Mouse (Mus musculus): ENCODE measurements around the gene Tnfrsf23. TPM values are rescaled to one million over a fixed set of nuclear protein-coding genes. Genes with fewer than 3 reads are reported as not detected.
"Not testable (repeated sequence)": the region's sequence is repeated elsewhere in the genome, so short reads cannot be mapped to it uniquely, and the experiment has no call there.

Tnfrsf23 gene
- polyA plus RNA-seq, 1 experiment from 2014 or later, result 2.2 TPM

DNA sequence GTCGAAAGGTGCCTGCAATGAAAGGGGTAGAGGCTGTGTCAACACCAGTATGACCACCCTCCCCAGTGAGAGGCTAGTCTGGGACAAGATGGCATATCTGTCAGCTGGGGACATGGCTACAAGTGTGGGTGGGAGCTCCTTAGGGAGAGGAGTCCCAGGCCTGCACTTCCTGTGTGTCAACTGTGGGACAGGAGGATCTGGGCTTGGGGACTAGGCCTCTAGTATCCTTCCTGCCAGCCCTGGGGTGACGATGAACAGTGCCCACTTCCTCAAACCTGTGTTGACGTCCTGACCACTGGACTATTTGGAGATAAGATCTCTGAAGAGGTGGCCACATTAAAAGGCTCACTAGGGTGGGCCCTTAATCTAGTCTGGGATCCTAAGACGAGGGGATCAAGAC lies 4.3 kb upstream of the Tnfrsf23 start:
- no peak for TF ChIP-seq CTCF (IDR thresholded peaks at IDR 0.05; ENCODE audit: low read depth)
- no peak for DNase-seq (ENCODE audit: low spot score)
- WGBS, result 80% methylated on average over 4 of the region's 4 CpGs

DNA sequence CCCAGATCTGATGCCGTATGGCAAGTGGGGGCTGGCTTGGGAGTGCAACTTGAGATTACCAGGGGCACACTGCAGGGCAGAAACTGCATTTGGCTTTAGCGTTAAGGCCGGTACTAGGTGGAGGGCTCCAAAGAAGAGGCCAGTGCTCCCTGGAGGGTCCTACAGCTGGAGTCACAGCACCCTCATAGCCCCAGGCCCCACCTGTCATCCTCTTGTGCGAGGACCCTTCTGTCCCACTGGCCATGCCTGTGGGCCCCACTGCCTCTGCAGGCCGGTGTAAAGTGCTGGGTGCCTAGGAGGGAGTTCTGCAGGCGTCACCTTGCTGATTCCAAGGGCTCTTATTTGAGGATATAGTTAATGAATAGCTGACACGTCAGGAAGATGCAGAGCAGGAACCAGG lies 3.8 kb upstream of the Tnfrsf23 start:
- Histone ChIP-seq H3K9me3 (replicated peaks; ENCODE audit: low read length) (no peaks in the 10 kb centered on the region), H3K4me2 (ENCODE audit: low read length) (no peak overlapping the region), H3K36me3 (ENCODE audit: insufficient read depth, low read length) (peaks cover 45% of the 10 kb centered on the region), H3K4me1 (replicated peaks; ENCODE audit: insufficient read depth, low read length) (no peaks in the 10 kb centered on the region), H3K27me3 (ENCODE audit: insufficient read depth, low read length) (no peaks in the 10 kb centered on the region), H3K9ac (ENCODE audit: low read depth, low read length) (no peak overlapping the region), H3K27ac (no peak overlapping the region), H3K4me3 (replicated peaks; ENCODE audit: low read depth, low read length) (no peak overlapping the region)
- WGBS, result 73% methylated on average over 7 of the region's 7 CpGs
- no peak for TF ChIP-seq CTCF (IDR thresholded peaks at IDR 0.05; ENCODE audit: low read depth)
- no peak for ATAC-seq (replicated peaks; ENCODE audit: low FRiP score, low read depth)
- DNase-seq (ENCODE audit: low spot score), result no peak

More for the DNA sequence above, 4.3 kb upstream of the Tnfrsf23 start:
- H3K9ac ChIP-seq (ENCODE audit: low read depth, low read length), result no peak overlapping the region
- no peak overlapping the region for H3K4me2 ChIP-seq (ENCODE audit: low read length)
- no peak overlapping the region for H3K27ac ChIP-seq
- no peaks in the 10 kb centered on the region for H3K4me1 ChIP-seq (replicated peaks; ENCODE audit: insufficient read depth, low read length)
- no peak for ATAC-seq (replicated peaks; ENCODE audit: low FRiP score, low read depth)
- H3K36me3 ChIP-seq (ENCODE audit: insufficient read depth, low read length), result peaks cover 48% of the 10 kb centered on the region
- no peaks in the 10 kb centered on the region for H3K9me3 ChIP-seq (replicated peaks; ENCODE audit: low read length)
- H3K4me3 ChIP-seq (replicated peaks; ENCODE audit: low read depth, low read length), result no peak overlapping the region
- no peaks in the 10 kb centered on the region for H3K27me3 ChIP-seq (ENCODE audit: insufficient read depth, low read length)

DNA sequence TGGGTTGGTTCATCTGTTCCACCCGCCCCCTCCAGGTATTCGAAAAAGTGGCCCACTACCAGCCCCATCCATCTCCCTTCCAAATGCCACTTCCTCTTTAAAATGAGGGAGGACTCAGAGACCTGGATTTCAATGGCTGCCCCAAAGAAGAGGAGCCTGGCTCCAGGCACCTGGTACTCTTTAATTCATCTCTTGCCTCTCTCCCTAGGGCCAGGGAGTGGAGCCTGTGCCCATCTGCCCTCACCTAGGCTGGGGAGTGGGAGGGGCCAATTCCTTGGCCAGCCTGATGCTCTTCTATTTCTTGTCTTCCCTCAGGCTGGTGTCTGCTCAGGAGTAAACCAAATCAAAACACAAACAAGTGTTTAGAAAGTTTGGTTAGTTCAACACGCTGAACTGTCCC lies 1.0 kb upstream of the Tnfrsf23 start:
- not testable (repeated sequence) for H3K4me3 ChIP-seq (replicated peaks; ENCODE audit: low read depth, low read length); ATAC-seq (replicated peaks; ENCODE audit: low FRiP score, low read depth); H3K9me3 ChIP-seq (replicated peaks; ENCODE audit: low read length); H3K27me3 ChIP-seq (ENCODE audit: insufficient read depth, low read length); H3K27ac ChIP-seq; H3K4me2 ChIP-seq (ENCODE audit: low read length); DNase-seq (ENCODE audit: low spot score); H3K4me1 ChIP-seq (replicated peaks; ENCODE audit: insufficient read depth, low read length); H3K9ac ChIP-seq (ENCODE audit: low read depth, low read length)
- 71% methylated on average over 3 of the region's 3 CpGs for WGBS
- H3K36me3 ChIP-seq (ENCODE audit: insufficient read depth, low read length), result peaks cover 20% of the 10 kb centered on the region; the same call in 1 of the 2 replicates

DNA sequence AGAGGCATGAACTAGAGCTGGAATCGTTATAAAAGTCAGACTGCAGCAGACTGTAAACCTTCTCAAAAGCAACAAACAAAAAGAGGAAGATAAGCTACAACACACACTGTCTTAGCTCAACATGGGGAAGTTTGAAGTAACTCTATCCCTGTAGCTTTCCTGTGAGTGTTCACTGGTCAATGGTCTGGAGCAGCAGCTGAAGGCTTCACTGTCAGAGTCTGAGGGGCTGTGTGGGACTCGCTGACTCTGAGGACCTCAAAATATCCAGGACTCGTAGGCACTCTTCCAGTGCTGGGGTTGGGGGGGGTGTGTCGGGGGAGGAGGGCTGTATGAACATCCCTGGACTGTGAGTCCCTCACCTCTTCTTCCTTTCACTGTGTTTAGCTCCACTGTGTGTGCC lies 519 bp upstream of the Tnfrsf23 start:
- WGBS, result 32% methylated on average over 4 of the region's 4 CpGs
- not testable (repeated sequence) for H3K27me3 ChIP-seq (ENCODE audit: insufficient read depth, low read length); H3K4me3 ChIP-seq (replicated peaks; ENCODE audit: low read depth, low read length); H3K27ac ChIP-seq; H3K4me1 ChIP-seq (replicated peaks; ENCODE audit: insufficient read depth, low read length); H3K9ac ChIP-seq (ENCODE audit: low read depth, low read length); H3K4me2 ChIP-seq (ENCODE audit: low read length); H3K9me3 ChIP-seq (replicated peaks; ENCODE audit: low read length)
- DNase-seq (ENCODE audit: low spot score), result peak; percentile 9
- peak; percentile 55 for ATAC-seq (replicated peaks; ENCODE audit: low FRiP score, low read depth)
- peaks cover 19% of the 10 kb centered on the region; the same call in 1 of the 2 replicates for H3K36me3 ChIP-seq (ENCODE audit: insufficient read depth, low read length)

DNA sequence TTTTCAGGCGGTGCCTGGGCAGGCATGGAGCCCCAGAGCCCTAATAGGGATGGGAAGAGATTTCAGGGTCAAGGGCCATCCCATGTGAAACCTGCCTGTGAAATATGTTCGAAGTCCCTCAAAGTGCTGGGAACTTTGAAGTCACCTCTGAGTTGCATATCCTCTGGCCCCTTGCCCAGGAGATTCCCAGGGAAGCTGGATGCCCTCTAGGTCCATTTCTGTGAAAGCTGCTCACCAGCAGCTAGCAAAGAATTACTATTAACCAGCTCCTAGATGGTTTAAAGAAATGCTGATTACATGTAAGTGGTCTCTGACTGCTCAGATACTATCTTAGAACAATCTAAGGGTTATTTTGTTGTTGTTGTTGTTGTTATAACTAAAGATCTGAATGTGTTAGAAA lies 1.1 kb downstream of the Tnfrsf23 start:
- not testable (repeated sequence) for H3K4me3 ChIP-seq (replicated peaks; ENCODE audit: low read depth, low read length); H3K9me3 ChIP-seq (replicated peaks; ENCODE audit: low read length); H3K4me1 ChIP-seq (replicated peaks; ENCODE audit: insufficient read depth, low read length); H3K9ac ChIP-seq (ENCODE audit: low read depth, low read length); H3K4me2 ChIP-seq (ENCODE audit: low read length); ATAC-seq (replicated peaks; ENCODE audit: low FRiP score, low read depth); H3K27ac ChIP-seq; DNase-seq (ENCODE audit: low spot score); H3K27me3 ChIP-seq (ENCODE audit: insufficient read depth, low read length)
- peaks cover 13% of the 10 kb centered on the region; the same call in 1 of the 2 replicates for H3K36me3 ChIP-seq (ENCODE audit: insufficient read depth, low read length)
- 84% methylated on average over 1 of the region's 2 CpGs for WGBS

DNA sequence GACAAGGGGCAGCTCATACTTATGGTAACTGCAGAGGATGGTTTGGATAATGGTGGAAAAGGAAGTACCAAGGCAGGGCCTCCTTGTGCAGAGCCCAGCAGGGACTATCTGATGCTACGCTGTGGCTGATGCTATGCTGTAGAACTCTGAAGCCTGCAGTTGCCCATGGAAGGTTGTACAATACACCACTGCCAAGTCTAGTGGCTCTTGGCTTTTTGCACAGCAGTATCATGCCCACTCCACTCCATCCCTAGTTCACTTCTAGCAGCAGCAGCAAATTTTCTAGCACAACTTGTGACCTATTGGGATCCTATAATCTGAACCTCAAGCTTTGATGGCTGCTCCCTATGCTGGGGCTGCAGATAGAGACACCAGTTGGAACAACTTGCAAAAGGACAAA lies 4.1 kb downstream of the Tnfrsf23 start:
- H3K4me1 ChIP-seq (replicated peaks; ENCODE audit: insufficient read depth, low read length), result no peaks in the 10 kb centered on the region
- H3K27me3 ChIP-seq (ENCODE audit: insufficient read depth, low read length), result no peaks in the 10 kb centered on the region
- WGBS, result 80% methylated on average over 1 of the region's 1 CpGs
- no peak for DNase-seq (ENCODE audit: low spot score)
- H3K9me3 ChIP-seq (replicated peaks; ENCODE audit: low read length), result no peaks in the 10 kb centered on the region
- no peaks in the 10 kb centered on the region for H3K36me3 ChIP-seq (ENCODE audit: insufficient read depth, low read length)
- no peak overlapping the region for H3K27ac ChIP-seq
- H3K4me3 ChIP-seq (replicated peaks; ENCODE audit: low read depth, low read length), result no peak overlapping the region
- TF ChIP-seq CTCF (IDR thresholded peaks at IDR 0.05; ENCODE audit: low read depth), result no peak
- H3K9ac ChIP-seq (ENCODE audit: low read depth, low read length), result no peak overlapping the region
- H3K4me2 ChIP-seq (ENCODE audit: low read length), result no peak overlapping the region
- no peak for ATAC-seq (replicated peaks; ENCODE audit: low FRiP score, low read depth)

DNA sequence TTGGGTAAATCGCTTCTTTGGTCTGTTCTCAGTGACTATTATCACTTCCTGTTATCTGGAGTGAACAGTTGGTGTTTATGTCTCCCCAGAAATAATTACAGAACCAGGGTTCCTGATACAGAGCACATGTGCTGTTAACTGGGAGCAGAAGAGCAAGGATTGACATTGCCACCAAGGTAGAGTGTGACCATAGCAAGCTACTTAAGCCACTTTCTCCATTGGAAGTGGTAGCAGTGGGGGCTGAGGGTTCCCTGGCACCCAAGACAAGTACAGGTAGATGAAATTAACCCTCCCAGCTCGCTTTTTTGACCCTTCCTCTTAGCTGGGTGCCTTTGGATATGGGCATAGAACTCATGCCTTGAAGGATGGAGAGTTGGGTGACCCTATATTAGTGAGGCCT lies 4.8 kb downstream of the Tnfrsf23 start:
- WGBS, result 51% methylated on average over 2 of the region's 2 CpGs
- not testable (repeated sequence) for DNase-seq (ENCODE audit: low spot score); H3K27ac ChIP-seq; H3K36me3 ChIP-seq (ENCODE audit: insufficient read depth, low read length); H3K9ac ChIP-seq (ENCODE audit: low read depth, low read length); H3K4me1 ChIP-seq (replicated peaks; ENCODE audit: insufficient read depth, low read length); H3K9me3 ChIP-seq (replicated peaks; ENCODE audit: low read length); H3K4me2 ChIP-seq (ENCODE audit: low read length); ATAC-seq (replicated peaks; ENCODE audit: low FRiP score, low read depth); H3K4me3 ChIP-seq (replicated peaks; ENCODE audit: low read depth, low read length); H3K27me3 ChIP-seq (ENCODE audit: insufficient read depth, low read length)

DNA sequence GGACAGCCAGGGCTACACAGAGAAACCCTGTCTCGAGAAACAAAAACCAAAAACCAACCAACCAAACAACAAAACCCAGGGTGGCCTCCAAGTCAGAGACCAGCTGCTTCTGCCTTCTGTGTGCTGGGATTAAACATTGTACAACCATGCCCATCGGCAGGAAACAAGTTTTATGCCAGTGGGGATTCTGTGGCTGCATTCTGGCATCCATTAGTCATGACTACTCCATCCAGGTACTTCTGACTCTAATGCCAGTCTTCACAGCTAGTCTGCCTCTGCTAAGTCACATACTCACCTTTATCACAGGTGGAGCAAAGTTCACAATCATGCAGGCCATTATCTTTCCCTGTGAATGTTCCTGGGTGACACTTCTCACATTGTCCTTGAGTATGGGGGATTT lies 6.0 kb downstream of the Tnfrsf23 start:
- H3K9me3 ChIP-seq (replicated peaks; ENCODE audit: low read length); H3K27me3 ChIP-seq (ENCODE audit: insufficient read depth, low read length); H3K27ac ChIP-seq; H3K4me3 ChIP-seq (replicated peaks; ENCODE audit: low read depth, low read length); DNase-seq (ENCODE audit: low spot score); H3K9ac ChIP-seq (ENCODE audit: low read depth, low read length); ATAC-seq (replicated peaks; ENCODE audit: low FRiP score, low read depth); H3K4me2 ChIP-seq (ENCODE audit: low read length); H3K4me1 ChIP-seq (replicated peaks; ENCODE audit: insufficient read depth, low read length); H3K36me3 ChIP-seq (ENCODE audit: insufficient read depth, low read length): not testable (repeated sequence)
- WGBS, result 85% methylated on average over 2 of the region's 2 CpGs

All from kidney, postnatal 0 days (tissue).